Mouse (Mus musculus) spleen, adult 2 months (tissue): Measurements from ENCODE around the gene Arl11. TPM values are rescaled to one million over a fixed set of nuclear protein-coding genes. Genes with fewer than 3 reads are reported as not detected.

Experiments used
- DNase-seq, 2 experiments: peaks; one replicate each; pipeline versions ENCODE4 v3.0.0 to v3.0.0-alpha.2; 2012 to 2021; ENCODE audit warnings: low spot score in 2 of 2, low read depth in 1 of 2
- H3K27ac ChIP-seq: fragments of 200-500 bp; 2 replicates; pipeline ENCODE4 v1.5.1; 2012; ENCODE audit warnings: low read length, inconsistent platforms; ENCODE audit not compliant: insufficient read depth
- H3K27me3 ChIP-seq: fragments of 200-500 bp; 2 replicates; pipeline ENCODE4 v1.6.1; 2012; ENCODE audit warnings: mild to moderate bottlenecking, moderate library complexity, low read length, inconsistent platforms; ENCODE audit not compliant: control insufficient read depth, insufficient read depth
- H3K36me3 ChIP-seq: fragments of 200-500 bp; 2 replicates; pipeline ENCODE4 v1.6.1; 2012; ENCODE audit warnings: mild to moderate bottlenecking, low read length, inconsistent platforms; ENCODE audit not compliant: control insufficient read depth, insufficient read depth
- H3K4me1 ChIP-seq: fragments of 200-500 bp; 2 replicates; pipeline ENCODE4 v1.6.1; 2011; ENCODE audit warnings: inconsistent platforms; ENCODE audit not compliant: control insufficient read depth, insufficient read depth, insufficient read length
- H3K4me3 ChIP-seq: fragments of 200-500 bp; 2 replicates; pipeline ENCODE4 v1.5.1; 2011; ENCODE audit warnings: mild to moderate bottlenecking, inconsistent platforms; ENCODE audit not compliant: insufficient read depth, insufficient read length; ENCODE audit errors: extremely low read depth
- CTCF ChIP-seq: fragments of 200-500 bp; IDR thresholded peaks from 2 replicates; pipeline ENCODE4 v1.5.1; 2011; ENCODE audit warnings: mild to moderate bottlenecking, inconsistent platforms; ENCODE audit not compliant: insufficient read depth, insufficient read length, insufficient replicate concordance; ENCODE audit errors: extremely low read depth
- POLR2A ChIP-seq: fragments of 200-500 bp; IDR thresholded peaks from 2 replicates; pipeline ENCODE4 v1.6.1; 2011; ENCODE audit warnings: low read depth, low read length, inconsistent platforms
- WGBS: fragments of 180-500 bp; shearing (Covaris S2); methylation state at CpG from one replicate; pipeline ENCODE4 v1.1.7; 2018; 5-methylcytosine and 5-hydroxymethylcytosine counted together
- polyA plus RNA-seq: library from polyadenylated mRNA; depleted of rRNA; stranded (reverse); fragments of >200 nt; gene quantifications from 2 replicates; pipeline ENCODE4 v1.2.3, GENCODE M21; 2012

The Arl11 gene
- polyA plus RNA-seq, 1 experiment: 3.8 TPM

DNA sequence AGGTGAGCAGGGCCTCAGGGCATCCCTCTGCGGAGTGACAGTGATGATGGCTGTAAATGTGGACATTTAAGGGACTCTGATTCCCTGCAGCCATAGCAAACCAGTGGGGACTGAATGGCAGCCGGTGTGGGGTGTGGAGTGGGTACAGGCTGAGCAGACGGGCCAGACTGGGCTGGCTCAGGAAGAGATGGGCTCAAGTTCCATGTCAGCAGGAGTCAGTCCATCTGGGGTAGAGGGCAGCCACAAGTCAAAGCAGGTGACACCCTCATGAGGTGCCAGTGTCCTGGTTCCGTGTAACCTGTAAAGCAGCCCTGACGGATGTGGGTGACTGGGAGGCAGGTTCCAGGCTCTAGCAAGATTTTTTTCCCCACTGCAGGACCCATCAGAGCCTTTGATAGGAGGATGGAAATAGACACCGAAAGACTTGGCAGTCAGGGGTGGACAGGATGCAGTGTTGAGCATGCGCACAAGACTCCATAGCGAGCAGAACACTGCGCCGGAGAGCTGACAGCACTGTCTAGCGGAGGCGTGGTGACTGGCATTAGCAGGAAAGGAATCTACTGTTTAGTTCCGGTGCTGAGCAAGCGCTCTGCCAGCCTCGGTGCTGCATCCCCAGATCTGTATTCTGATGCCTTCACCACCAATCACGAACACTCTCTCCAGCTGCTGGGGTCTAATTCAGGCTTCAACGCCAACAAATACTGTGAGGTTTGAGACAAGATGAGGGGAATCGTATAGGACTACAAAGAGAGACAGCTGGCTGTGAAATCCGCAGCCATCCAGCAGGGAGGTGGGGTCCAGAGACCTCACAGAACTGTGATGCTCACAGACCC, 18.3 kb downstream of the Arl11 start:
- WGBS: 47% methylated on average over 19 of the region's 19 CpGs
- peak overlapping the region; percentile 6; the same call in 1 of the 2 replicates for H3K4me3 ChIP-seq
- peak; percentile 46 to 53 for DNase-seq

GRCm38 (mm10) chr14:61330591-61330990, 21.0 kb downstream of the Arl11 start:
- no peak for DNase-seq
- 90% methylated on average over 11 of the region's 11 CpGs for WGBS
- no peak for TF ChIP-seq CTCF
- no peak for TF ChIP-seq POLR2A
- Histone ChIP-seq H3K27ac (no peak overlapping the region), H3K36me3 (no peaks in the 10 kb centered on the region), H3K4me3 (no peak overlapping the region), H3K27me3 (no peaks in the 10 kb centered on the region), H3K4me1 (peaks cover 3% of the 10 kb centered on the region; the same call in 1 of the 2 replicates)

More for the DNA sequence above, 18.3 kb downstream of the Arl11 start:
- Histone ChIP-seq H3K36me3 (no peaks in the 10 kb centered on the region), H3K27ac (no peak overlapping the region), H3K4me1 (peaks cover 3% of the 10 kb centered on the region; the same call in 1 of the 2 replicates), H3K27me3 (no peaks in the 10 kb centered on the region)
- TF ChIP-seq CTCF (no peak), POLR2A (no peak)

DNA sequence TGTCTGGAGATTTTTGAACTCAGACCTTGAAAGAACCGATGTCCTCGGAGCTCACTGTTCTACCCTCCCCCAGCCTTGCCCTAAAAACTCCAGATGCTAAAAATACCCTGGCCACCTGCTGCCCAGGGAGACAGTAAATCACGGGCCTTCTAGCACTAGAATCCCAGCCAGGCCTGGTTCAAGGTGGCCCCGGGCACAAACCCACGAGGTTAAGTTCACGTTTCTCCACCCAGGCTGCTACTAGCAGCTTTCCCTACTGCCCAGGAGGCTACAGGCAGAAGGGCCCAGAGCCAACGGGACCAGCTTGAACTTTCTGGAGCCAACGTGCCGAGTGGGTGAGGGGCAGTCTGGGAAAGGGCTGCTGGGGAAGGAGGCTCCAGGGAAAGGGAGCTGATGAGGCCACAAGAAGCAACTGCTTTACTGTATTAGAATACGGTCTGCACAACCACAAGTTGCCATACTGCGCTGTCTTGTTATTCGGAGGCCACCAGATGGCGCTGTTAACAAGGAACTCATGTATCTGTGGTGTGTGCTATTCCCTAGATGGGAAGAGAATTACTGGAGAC, 21.5 kb downstream of the Arl11 start:
- TF ChIP-seq POLR2A (no peak), CTCF (peak; percentile 64; the same call in 1 of the 2 replicates)
- Histone ChIP-seq H3K4me3 (no peak overlapping the region), H3K27ac (no peak overlapping the region), H3K36me3 (no peaks in the 10 kb centered on the region), H3K27me3 (no peaks in the 10 kb centered on the region), H3K4me1 (peaks cover 3% of the 10 kb centered on the region; the same call in 1 of the 2 replicates)
- 13% methylated on average over 13 of the region's 13 CpGs for WGBS
- DNase-seq: peak; percentile 39 to 71

DNA sequence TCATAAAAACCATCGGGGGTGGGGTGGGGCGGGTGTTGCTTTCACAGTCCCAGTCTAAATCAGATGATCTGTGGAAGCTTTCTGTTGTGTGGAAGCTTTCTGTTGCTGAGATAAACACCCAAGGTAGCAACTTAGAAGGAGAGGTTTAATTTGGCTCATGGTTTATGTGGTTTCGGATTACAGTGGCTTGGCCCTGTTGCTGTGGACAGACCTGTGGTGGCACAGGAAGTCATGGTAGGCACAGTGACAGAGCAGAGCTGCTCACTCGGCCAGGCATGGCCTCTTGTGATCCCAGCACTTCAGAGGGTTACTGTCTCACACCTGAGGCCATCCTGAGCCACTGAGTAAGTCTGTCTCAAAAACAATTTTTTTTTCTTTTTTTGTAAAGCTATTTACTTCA, 29.8 kb downstream of the Arl11 start:
- DNase-seq: no peak

DNA sequence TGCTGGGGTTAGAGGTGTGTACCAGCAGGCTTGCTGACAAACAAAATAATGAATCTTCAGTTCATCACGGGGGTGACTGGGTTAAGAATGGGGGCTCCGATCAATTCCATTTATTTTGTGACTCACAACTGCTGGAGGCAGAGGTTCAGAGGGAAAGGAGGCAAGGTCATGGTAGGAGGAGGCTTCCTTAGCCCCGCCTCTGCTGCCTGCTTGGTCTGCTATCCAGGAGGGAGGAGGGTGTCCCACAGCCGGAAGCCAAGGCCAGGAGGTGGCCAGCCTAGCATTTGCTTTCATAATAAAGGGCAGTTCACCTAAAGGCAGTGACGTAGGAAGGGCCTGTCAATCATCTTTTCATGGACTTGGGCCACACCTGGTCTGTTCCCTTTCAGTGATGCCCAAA, 35.0 kb downstream of the Arl11 start:
- WGBS: 86% methylated on average over 5 of the region's 5 CpGs
- no peaks in the 10 kb centered on the region for H3K27me3 ChIP-seq
- no peaks in the 10 kb centered on the region for H3K36me3 ChIP-seq
- no peak for TF ChIP-seq CTCF
- no peak for TF ChIP-seq POLR2A
- no peak for DNase-seq
- H3K4me1 ChIP-seq: no peaks in the 10 kb centered on the region
- no peak overlapping the region for H3K27ac ChIP-seq
- H3K4me3 ChIP-seq: no peak overlapping the region

More for the DNA sequence above, 29.8 kb downstream of the Arl11 start:
- no peaks in the 10 kb centered on the region for H3K27me3 ChIP-seq
- H3K36me3 ChIP-seq: no peaks in the 10 kb centered on the region
- TF ChIP-seq CTCF: no peak
- no peak for TF ChIP-seq POLR2A
- H3K27ac ChIP-seq: no peak overlapping the region
- no peak overlapping the region for H3K4me3 ChIP-seq
- WGBS: 74% methylated on average over 4 of the region's 4 CpGs
- no peaks in the 10 kb centered on the region for H3K4me1 ChIP-seq

DNA sequence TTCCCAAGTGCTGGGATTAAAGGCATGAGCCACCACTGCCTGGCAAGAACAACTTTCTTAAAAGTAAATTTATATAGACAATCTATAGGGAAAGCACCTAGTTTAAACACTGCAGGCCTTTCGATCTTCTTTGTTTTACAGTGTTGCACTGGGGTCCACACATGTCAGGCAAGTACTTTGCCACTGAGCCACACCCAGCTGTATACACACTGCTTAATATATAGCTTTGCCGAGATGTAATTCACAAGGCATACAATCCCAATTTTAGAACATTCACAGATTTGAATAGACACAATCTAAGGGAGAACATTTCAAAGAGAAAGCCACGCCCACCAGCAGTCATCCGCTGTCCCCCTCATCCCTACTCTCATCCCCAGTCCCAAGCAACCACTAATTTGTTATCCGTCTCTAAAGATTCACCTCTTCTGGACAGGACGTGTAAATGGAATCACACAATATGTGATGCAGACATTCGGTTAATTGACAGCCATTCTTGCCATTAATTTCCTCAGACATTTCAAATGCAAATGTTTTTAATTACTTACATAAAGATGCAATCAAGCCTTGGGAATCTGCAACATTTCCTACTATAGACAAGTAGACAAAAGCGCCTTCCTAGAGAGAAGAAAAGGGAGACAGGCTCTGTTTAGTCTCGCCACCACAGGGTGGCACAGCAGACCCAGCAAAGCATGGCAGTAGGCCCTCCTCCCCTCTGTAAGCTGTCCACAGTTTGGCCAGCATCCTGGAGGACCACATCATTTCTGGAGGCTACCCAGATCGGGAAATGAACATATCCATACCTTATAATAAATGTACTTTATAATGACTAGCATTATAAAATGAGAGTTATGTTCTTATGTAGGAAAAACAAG, 37.5 kb downstream of the Arl11 start:
- H3K4me3 ChIP-seq: no peak overlapping the region
- no peaks in the 10 kb centered on the region for H3K36me3 ChIP-seq
- H3K27me3 ChIP-seq: no peaks in the 10 kb centered on the region
- no peak for DNase-seq
- peak; percentile 12; the same call in 1 of the 2 replicates for TF ChIP-seq CTCF
- no peak for TF ChIP-seq POLR2A
- no peaks in the 10 kb centered on the region for H3K4me1 ChIP-seq
- 89% methylated on average over 10 of the region's 10 CpGs for WGBS
- no peak overlapping the region for H3K27ac ChIP-seq
